Mouse (Mus musculus): ENCODE results near the gene Ppp2r5c. TPM values are rescaled to one million over a fixed set of nuclear protein-coding genes. Genes with fewer than 3 reads are reported as not detected.

Ppp2r5c gene
- polyA plus RNA-seq, 1 experiment: 59.4 TPM

GRCm38 (mm10) chr12:110503406-110504144 is 56.7 kb downstream of the Ppp2r5c start:
- Histone ChIP-seq H3K27ac (ENCODE audit: control insufficient read depth, insufficient read depth, low read depth, low read length, poor library complexity) (peak overlapping the region; percentile 50; the same call in 1 of the 2 replicates), H3K4me1 (ENCODE audit: control insufficient read depth, insufficient read depth, low read length) (peaks cover 12% of the 10 kb centered on the region), H3K4me3 (replicated peaks; ENCODE audit: control insufficient read depth, low read depth, low read length) (no peak overlapping the region)
- no peak for TF ChIP-seq CTCF (IDR thresholded peaks at IDR 0.05; ENCODE audit: control insufficient read depth, insufficient read depth, low read length)
- no peak for TF ChIP-seq POLR2A (IDR thresholded peaks at IDR 0.05; ENCODE audit: borderline replicate concordance, control insufficient read depth, low read depth, low read length)
- WGBS: 43% methylated on average over 8 of the region's 8 CpGs

- WGBS: 90% methylated on average over 9 of the region's 9 CpGs
- Histone ChIP-seq H3K27ac (ENCODE audit: control insufficient read depth, insufficient read depth, low read depth, low read length, poor library complexity) (peak overlapping the region; percentile 40), H3K4me1 (ENCODE audit: control insufficient read depth, insufficient read depth, low read length) (peaks cover 8% of the 10 kb centered on the region), H3K4me3 (replicated peaks; ENCODE audit: control insufficient read depth, low read depth, low read length) (no peak overlapping the region)
- TF ChIP-seq CTCF (IDR thresholded peaks at IDR 0.05; ENCODE audit: control insufficient read depth, insufficient read depth, low read length): no peak
- no peak for TF ChIP-seq POLR2A (IDR thresholded peaks at IDR 0.05; ENCODE audit: borderline replicate concordance, control insufficient read depth, low read depth, low read length)
Observed at GRCm38 (mm10) chr12:110504145-110504490, 57.2 kb downstream of the Ppp2r5c start.

DNA sequence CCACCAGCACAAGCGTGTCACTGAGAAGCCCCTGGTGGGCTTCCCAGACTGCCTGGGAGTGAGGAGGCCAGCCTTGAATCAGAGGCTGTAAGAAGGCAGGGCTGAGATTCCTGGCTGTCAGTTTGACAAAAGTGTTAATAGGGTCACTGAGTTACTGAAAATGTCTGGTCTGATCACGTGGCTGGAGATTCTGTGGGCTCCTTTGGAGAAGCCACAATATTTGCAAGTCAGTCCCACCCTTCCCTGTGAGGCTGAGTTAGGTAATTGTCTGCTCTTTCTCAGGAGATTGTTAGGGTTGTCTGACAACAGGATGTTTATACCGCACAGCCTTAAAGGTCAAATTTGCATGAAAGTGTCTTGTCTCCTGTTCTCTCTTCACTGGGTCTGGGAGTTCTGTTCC is 57.9 kb downstream of the Ppp2r5c start:
- 48% methylated on average over 3 of the region's 3 CpGs for WGBS
- peak overlapping the region; percentile 62; the same call in 1 of the 2 replicates for H3K27ac ChIP-seq (ENCODE audit: control insufficient read depth, insufficient read depth, low read depth, low read length, poor library complexity)

DNA sequence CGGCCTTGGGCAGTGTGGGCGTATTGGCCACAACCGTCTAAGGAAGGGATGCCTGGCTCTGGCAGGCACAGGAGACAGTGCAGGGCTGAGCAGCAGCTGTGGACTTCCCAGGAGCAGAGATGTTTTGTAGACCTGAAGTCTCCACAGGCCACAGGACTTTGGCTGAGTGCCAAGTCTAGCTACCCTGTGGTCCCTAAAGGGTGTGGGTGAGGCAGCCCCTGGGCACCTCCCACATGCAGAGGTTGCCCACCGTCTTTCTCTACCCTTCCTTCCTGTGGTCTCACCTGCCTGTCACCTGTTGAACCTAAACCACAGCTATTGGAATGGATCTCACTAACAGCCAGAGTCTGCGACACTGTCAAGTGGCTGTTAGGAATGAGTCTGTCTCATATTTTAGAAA is 59.1 kb downstream of the Ppp2r5c start:
- H3K4me3 ChIP-seq (replicated peaks; ENCODE audit: control insufficient read depth, low read depth, low read length): no peak overlapping the region
- WGBS: 53% methylated on average over 5 of the region's 5 CpGs
- no peak overlapping the region for H3K27ac ChIP-seq (ENCODE audit: control insufficient read depth, insufficient read depth, low read depth, low read length, poor library complexity)
- TF ChIP-seq CTCF (IDR thresholded peaks at IDR 0.05; ENCODE audit: control insufficient read depth, insufficient read depth, low read length) (no peak), POLR2A (IDR thresholded peaks at IDR 0.05; ENCODE audit: borderline replicate concordance, control insufficient read depth, low read depth, low read length) (no peak)
- peaks cover 6% of the 10 kb centered on the region for H3K4me1 ChIP-seq (ENCODE audit: control insufficient read depth, insufficient read depth, low read length)

More for the DNA sequence above, 57.9 kb downstream of the Ppp2r5c start:
- no peak for TF ChIP-seq POLR2A (IDR thresholded peaks at IDR 0.05; ENCODE audit: borderline replicate concordance, control insufficient read depth, low read depth, low read length)
- no peak for TF ChIP-seq CTCF (IDR thresholded peaks at IDR 0.05; ENCODE audit: control insufficient read depth, insufficient read depth, low read length)
- H3K4me1 ChIP-seq (ENCODE audit: control insufficient read depth, insufficient read depth, low read length): peaks cover 5% of the 10 kb centered on the region
- no peak overlapping the region for H3K4me3 ChIP-seq (replicated peaks; ENCODE audit: control insufficient read depth, low read depth, low read length)

DNA sequence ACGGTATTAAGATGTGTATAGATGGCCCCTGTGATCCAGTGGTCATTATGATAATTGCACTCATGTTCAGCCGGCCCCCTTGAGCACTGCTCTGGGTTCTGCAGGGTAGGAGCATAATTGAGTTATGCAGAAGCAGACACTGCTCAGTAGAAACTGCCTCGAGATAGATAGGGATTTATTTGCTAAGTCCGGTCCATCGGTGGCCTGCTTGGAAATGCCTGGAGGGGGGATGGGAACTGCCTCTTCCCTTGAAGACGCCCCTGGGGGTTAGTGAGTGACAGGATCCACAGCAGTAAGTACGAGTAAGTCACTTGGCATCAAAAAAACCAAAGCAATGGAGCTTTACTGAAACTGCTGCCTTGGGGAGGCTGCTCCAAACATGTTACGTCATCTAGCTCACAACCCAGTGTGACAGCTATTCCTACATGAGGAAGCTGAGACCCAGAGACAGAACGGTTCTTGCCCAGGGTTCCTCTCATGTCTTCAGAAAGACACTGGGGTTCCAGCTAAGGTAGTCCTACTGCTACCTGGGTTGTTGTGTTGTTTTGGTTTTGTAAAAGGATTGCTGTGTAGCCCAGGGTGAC is 60.9 kb downstream of the Ppp2r5c start:
- H3K27ac ChIP-seq (ENCODE audit: control insufficient read depth, insufficient read depth, low read depth, low read length, poor library complexity): no peak overlapping the region
- peaks cover 6% of the 10 kb centered on the region for H3K4me1 ChIP-seq (ENCODE audit: control insufficient read depth, insufficient read depth, low read length)
- TF ChIP-seq POLR2A (IDR thresholded peaks at IDR 0.05; ENCODE audit: borderline replicate concordance, control insufficient read depth, low read depth, low read length): no peak
- no peak for TF ChIP-seq CTCF (IDR thresholded peaks at IDR 0.05; ENCODE audit: control insufficient read depth, insufficient read depth, low read length)
- WGBS: 68% methylated on average over 9 of the region's 9 CpGs
- no peak overlapping the region for H3K4me3 ChIP-seq (replicated peaks; ENCODE audit: control insufficient read depth, low read depth, low read length)

DNA sequence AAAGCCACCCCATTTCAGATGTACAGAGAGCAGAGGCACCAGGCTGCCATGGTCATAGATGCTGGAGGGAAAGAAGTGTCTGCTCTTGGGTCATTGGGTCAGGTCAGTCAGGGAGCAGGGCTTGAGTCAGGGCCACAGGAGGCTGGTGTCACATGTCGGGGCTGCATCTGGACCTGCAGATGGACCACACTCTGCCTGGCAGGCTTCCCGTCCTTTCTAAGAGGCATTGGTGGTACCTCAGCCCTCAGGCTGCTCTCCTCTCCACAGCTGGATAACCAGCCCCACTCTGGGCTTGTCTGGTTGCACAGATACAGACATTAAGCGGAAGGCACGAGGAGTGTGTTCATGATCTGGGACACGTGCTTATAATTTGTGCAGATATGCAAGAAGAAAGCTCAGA is 61.8 kb downstream of the Ppp2r5c start:
- WGBS: 68% methylated on average over 5 of the region's 5 CpGs
- Histone ChIP-seq H3K27ac (ENCODE audit: control insufficient read depth, insufficient read depth, low read depth, low read length, poor library complexity) (no peak overlapping the region), H3K4me1 (ENCODE audit: control insufficient read depth, insufficient read depth, low read length) (peaks cover 7% of the 10 kb centered on the region), H3K4me3 (replicated peaks; ENCODE audit: control insufficient read depth, low read depth, low read length) (no peak overlapping the region)
- no peak for TF ChIP-seq POLR2A (IDR thresholded peaks at IDR 0.05; ENCODE audit: borderline replicate concordance, control insufficient read depth, low read depth, low read length)
- no peak for TF ChIP-seq CTCF (IDR thresholded peaks at IDR 0.05; ENCODE audit: control insufficient read depth, insufficient read depth, low read length)

DNA sequence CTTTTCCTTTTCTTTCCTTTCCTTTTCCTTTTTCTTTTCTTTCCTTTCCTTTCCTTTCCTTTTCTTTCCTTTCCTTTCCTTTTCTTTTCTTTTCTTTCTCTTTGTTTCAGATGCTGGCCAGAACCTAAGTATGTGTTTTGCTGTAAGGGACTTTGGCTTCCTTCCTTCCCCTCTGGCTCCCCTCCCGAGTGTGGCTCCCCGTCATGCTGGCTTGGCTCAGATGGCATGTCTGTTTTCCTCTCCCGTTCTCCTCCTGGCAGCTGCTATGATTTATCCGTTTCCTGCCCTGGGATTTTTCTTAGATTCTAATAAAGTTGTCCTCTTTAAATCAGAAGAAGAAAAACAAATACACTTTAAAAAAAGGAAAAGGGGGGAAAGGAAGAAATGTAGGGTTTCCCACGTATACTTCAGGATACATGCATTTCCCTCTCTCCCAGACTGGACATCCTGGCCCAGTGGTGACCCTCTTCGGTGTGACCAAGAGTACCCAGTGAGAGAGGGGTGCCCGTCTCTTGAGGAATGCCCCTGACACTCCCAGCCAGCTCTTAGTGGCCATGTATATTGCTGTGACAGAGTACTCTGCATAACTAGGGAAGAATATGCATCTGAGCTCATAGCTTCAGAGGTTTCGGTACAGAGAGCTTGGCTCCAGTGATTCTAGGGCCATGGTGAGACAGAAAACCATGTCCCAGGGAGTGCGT is 63.4 kb downstream of the Ppp2r5c start:
- Histone ChIP-seq H3K4me3 (replicated peaks; ENCODE audit: control insufficient read depth, low read depth, low read length) (no peak overlapping the region), H3K4me1 (ENCODE audit: control insufficient read depth, insufficient read depth, low read length) (peaks cover 7% of the 10 kb centered on the region), H3K27ac (ENCODE audit: control insufficient read depth, insufficient read depth, low read depth, low read length, poor library complexity) (no peak overlapping the region)
- 54% methylated on average over 9 of the region's 9 CpGs for WGBS
- no peak for TF ChIP-seq CTCF (IDR thresholded peaks at IDR 0.05; ENCODE audit: control insufficient read depth, insufficient read depth, low read length)

DNA sequence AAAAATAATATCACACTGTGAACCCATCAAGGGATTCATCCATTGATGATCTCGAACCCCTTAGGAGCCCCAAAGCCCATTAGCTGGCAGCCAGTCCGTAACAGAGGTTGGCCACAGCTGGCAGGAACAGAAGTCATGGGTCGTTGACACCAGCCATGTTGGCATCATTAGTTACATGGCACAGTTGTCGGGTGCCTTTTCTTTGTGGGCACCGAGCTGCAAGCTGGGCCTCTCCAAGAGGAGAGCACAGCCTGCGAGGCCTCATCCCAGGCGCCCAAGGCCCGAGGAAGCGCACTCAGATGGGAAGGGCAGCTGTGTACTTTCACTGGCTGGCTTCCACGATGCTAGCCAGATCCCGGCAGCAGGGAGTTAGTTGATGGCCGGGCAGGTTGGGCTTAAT is 64.3 kb downstream of the Ppp2r5c start:
- Histone ChIP-seq H3K4me1 (ENCODE audit: control insufficient read depth, insufficient read depth, low read length) (peaks cover 7% of the 10 kb centered on the region), H3K27ac (ENCODE audit: control insufficient read depth, insufficient read depth, low read depth, low read length, poor library complexity) (no peak overlapping the region), H3K4me3 (replicated peaks; ENCODE audit: control insufficient read depth, low read depth, low read length) (no peak overlapping the region)
- WGBS: 90% methylated on average over 12 of the region's 12 CpGs
- no peak for TF ChIP-seq POLR2A (IDR thresholded peaks at IDR 0.05; ENCODE audit: borderline replicate concordance, control insufficient read depth, low read depth, low read length)
- no peak for TF ChIP-seq CTCF (IDR thresholded peaks at IDR 0.05; ENCODE audit: control insufficient read depth, insufficient read depth, low read length)

Data from bone marrow, adult 2 months (tissue).